In the genomic region with DNA sequence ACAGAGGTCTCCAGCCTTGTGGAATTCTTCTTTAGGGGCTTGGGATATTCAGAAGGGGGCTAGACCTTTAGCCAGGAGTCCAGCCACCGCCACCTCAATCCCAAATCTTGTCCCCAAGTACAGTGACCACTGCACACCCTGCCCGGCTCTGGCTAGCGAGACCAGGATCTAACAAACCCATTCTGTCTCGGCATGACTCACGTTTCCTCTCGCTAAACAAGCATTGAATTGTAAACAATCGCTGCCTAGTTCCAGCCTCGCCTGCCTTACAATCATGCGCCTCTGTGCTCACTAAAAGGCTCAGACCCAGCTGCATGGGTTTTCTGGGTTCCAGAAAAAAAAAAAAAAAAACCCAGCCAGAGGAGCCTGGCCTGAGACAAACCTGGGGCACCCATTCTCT, we compare ENCODE assay signal across 8 mouse cellular contexts. TPM values are rescaled to one million over a fixed set of nuclear protein-coding genes. Genes with fewer than 3 reads are reported as not detected.
DNase-seq lines count a peak whose midpoint lies in the region; ATAC-seq and TF ChIP-seq lines count a peak whose summit lies in the region.

No protein-coding gene starts in this region.

- no peak for TF ChIP-seq CTCF in heart, postnatal 0 days (IDR thresholded peaks at IDR 0.05; ENCODE audit: low read depth)
- TF ChIP-seq CTCF in stomach, postnatal 0 days (IDR thresholded peaks at IDR 0.05; ENCODE audit: low read depth), result no peak

- peak overlapping the region; percentile 74 for H3K27ac ChIP-seq in forebrain, embryonic 10.5 days
- no peak overlapping the region for H3K27ac ChIP-seq in forebrain, embryonic 11.5 days (ENCODE audit: low read depth, low read length)
- 0 out of 2 replicates have a peak overlapping the region, but pooled peaks have one; percentile 19 for H3K27ac ChIP-seq in heart, postnatal 0 days (ENCODE audit: low read depth)
- peak overlapping the region; percentile 75 for H3K27ac ChIP-seq in lung, embryonic 15.5 days
- H3K27ac ChIP-seq in stomach, postnatal 0 days (replicated peaks), result peak overlapping the region; percentile 95

- H3K4me1 ChIP-seq in forebrain, embryonic 10.5 days, result peaks cover 15% of the 10 kb centered on the region
- H3K4me1 ChIP-seq in forebrain, embryonic 11.5 days (replicated peaks; ENCODE audit: control insufficient read depth, insufficient read depth, low read length), result no peaks in the 10 kb centered on the region
- H3K4me1 ChIP-seq in heart, postnatal 0 days (ENCODE audit: control insufficient read depth, insufficient read depth), result no peaks in the 10 kb centered on the region
- peaks cover 20% of the 10 kb centered on the region for H3K4me1 ChIP-seq in lung, embryonic 15.5 days
- peaks cover 6% of the 10 kb centered on the region; the same call in 1 of the 2 replicates for H3K4me1 ChIP-seq in stomach, postnatal 0 days (replicated peaks; ENCODE audit: control insufficient read depth, insufficient read depth)

- H3K4me2 ChIP-seq in forebrain, embryonic 11.5 days (ENCODE audit: low read depth, low read length, severe bottlenecking), result no peak overlapping the region
- H3K4me2 ChIP-seq in heart, postnatal 0 days (ENCODE audit: low read depth, low read length), result no peak overlapping the region
- H3K4me2 ChIP-seq in lung, embryonic 15.5 days, result peak overlapping the region; percentile 28; the same call in 1 of the 2 replicates
- peak overlapping the region; percentile 32; the same call in 1 of the 2 replicates for H3K4me2 ChIP-seq in stomach, postnatal 0 days (replicated peaks; ENCODE audit: low read depth)

- no peak for ATAC-seq in forebrain, embryonic 11.5 days (replicated peaks; ENCODE audit: low FRiP score)
- ATAC-seq in heart, postnatal 0 days (ENCODE audit: insufficient read depth, low read depth), result no peak
- ATAC-seq in lung, embryonic 15.5 days (ENCODE audit: borderline replicate concordance, extremely low read depth, low FRiP score, low TSS enrichment), result peak; percentile 20; the same call in 1 of the 2 replicates
- ATAC-seq in stomach, postnatal 0 days (ENCODE audit: low FRiP score, low TSS enrichment), result peak; percentile 82

- no peaks in the 10 kb centered on the region for H3K9me3 ChIP-seq in forebrain, embryonic 10.5 days
- no peaks in the 10 kb centered on the region; the same call in 1 of the 2 replicates for H3K9me3 ChIP-seq in forebrain, embryonic 11.5 days (ENCODE audit: control insufficient read depth, low read length)
- no peaks in the 10 kb centered on the region for H3K9me3 ChIP-seq in heart, postnatal 0 days (replicated peaks; ENCODE audit: control insufficient read depth, low read length)
- no peaks in the 10 kb centered on the region for H3K9me3 ChIP-seq in lung, embryonic 15.5 days
- no peaks in the 10 kb centered on the region for H3K9me3 ChIP-seq in stomach, postnatal 0 days (ENCODE audit: control insufficient read depth, low read length)

- peaks cover 31% of the 10 kb centered on the region for H3K36me3 ChIP-seq in forebrain, embryonic 10.5 days (replicated peaks)
- H3K36me3 ChIP-seq in forebrain, embryonic 11.5 days (ENCODE audit: control insufficient read depth, insufficient read depth, low read length), result peaks cover 2% of the 10 kb centered on the region; the same call in 1 of the 2 replicates
- peaks cover 14% of the 10 kb centered on the region for H3K36me3 ChIP-seq in heart, postnatal 0 days (replicated peaks; ENCODE audit: control insufficient read depth, insufficient read depth, low read length)
- H3K36me3 ChIP-seq in lung, embryonic 15.5 days, result peaks cover 13% of the 10 kb centered on the region
- H3K36me3 ChIP-seq in stomach, postnatal 0 days (ENCODE audit: control insufficient read depth, insufficient read depth, low read length), result peaks cover 11% of the 10 kb centered on the region; the same call in 1 of the 2 replicates

- H3K9ac ChIP-seq in forebrain, embryonic 11.5 days (ENCODE audit: low read length), result no peak overlapping the region
- H3K9ac ChIP-seq in heart, postnatal 0 days (replicated peaks; ENCODE audit: low read depth, low read length), result no peak overlapping the region
- no peak overlapping the region for H3K9ac ChIP-seq in lung, embryonic 15.5 days
- peak overlapping the region; percentile 38; the same call in 1 of the 2 replicates for H3K9ac ChIP-seq in stomach, postnatal 0 days (ENCODE audit: low read length)

- no peaks in the 10 kb centered on the region for H3K27me3 ChIP-seq in forebrain, embryonic 10.5 days (ENCODE audit: poor library complexity, severe bottlenecking)
- H3K27me3 ChIP-seq in forebrain, embryonic 11.5 days (ENCODE audit: control insufficient read depth, insufficient read depth, low read length), result no peaks in the 10 kb centered on the region
- no peaks in the 10 kb centered on the region for H3K27me3 ChIP-seq in heart, postnatal 0 days (ENCODE audit: control insufficient read depth, insufficient read depth, low read length)
- H3K27me3 ChIP-seq in lung, embryonic 15.5 days, result no peaks in the 10 kb centered on the region
- no peaks in the 10 kb centered on the region for H3K27me3 ChIP-seq in stomach, postnatal 0 days (ENCODE audit: control insufficient read depth, insufficient read depth, low read length)

- DNase-seq in forebrain, embryonic 10.5 days (ENCODE audit: extremely low spot score, low spot score), result no peak
- DNase-seq in forebrain, embryonic 11.5 days (ENCODE audit: low spot score), result no peak
- DNase-seq in 3134 (ENCODE audit: extremely low read depth, insufficient read length, low spot score), result peak; percentile 32
- no peak for DNase-seq in heart, postnatal 0 days (ENCODE audit: low spot score)
- DNase-seq in stomach, postnatal 0 days (ENCODE audit: low spot score), result peak; percentile 82
- DNase-seq in gastrocnemius, postnatal 4 days (ENCODE audit: low spot score in 2 of 2), result no peak
- no peak for DNase-seq in spleen, postnatal 10 days (ENCODE audit: low spot score in 2 of 2)

- no peak overlapping the region for H3K4me3 ChIP-seq in forebrain, embryonic 10.5 days
- H3K4me3 ChIP-seq in forebrain, embryonic 11.5 days (ENCODE audit: low read depth, low read length), result no peak overlapping the region
- H3K4me3 ChIP-seq in heart, postnatal 0 days (ENCODE audit: low read depth, low read length), result no peak overlapping the region
- no peak overlapping the region for H3K4me3 ChIP-seq in lung, embryonic 15.5 days
- no peak overlapping the region for H3K4me3 ChIP-seq in stomach, postnatal 0 days (ENCODE audit: low read depth, low read length)

- 62% methylated on average over 9 of the region's 9 CpGs for WGBS in forebrain, embryonic 10.5 days
- WGBS in forebrain, embryonic 11.5 days, result 55% methylated on average over 9 of the region's 9 CpGs
- WGBS in heart, postnatal 0 days, result 53% methylated on average over 9 of the region's 9 CpGs
- WGBS in lung, embryonic 15.5 days, result 14% methylated on average over 9 of the region's 9 CpGs
- WGBS in stomach, postnatal 0 days, result 12% methylated on average over 9 of the region's 9 CpGs

- no peak for TF ChIP-seq EP300 in heart, postnatal 0 days (IDR thresholded peaks at IDR 0.05; ENCODE audit: low read depth)
- no peak for TF ChIP-seq EP300 in stomach, postnatal 0 days (optimal IDR thresholded peaks at IDR 0.05)

RNA-seq across cellular contexts. Expression of gene Arl2bp, which starts 12.2 kb away (rescaled TPM):
- 209 and 223 TPM in 2 replicates for polyA plus RNA-seq in forebrain, embryonic 10.5 days (2016; fragmentation: Nextera tagmentation; extraction: Ambion mirVana)
- polyA plus RNA-seq in forebrain, embryonic 11.5 days (2014; fragmentation: Nextera tagmentation; extraction: Ambion mirVana), result 82.3 and 89.1 TPM in 2 replicates
- total RNA-seq in heart, postnatal 0 days (2014; rRNA removed; ENCODE audit: low replicate concordance), result 160 and 223 TPM in 2 replicates
- polyA plus RNA-seq in heart, postnatal 0 days (2015; fragmentation: Nextera tagmentation; extraction: Ambion mirVana), result 110 and 125 TPM in 2 replicates
- polyA plus RNA-seq in lung, embryonic 15.5 days (2015; fragmentation: Nextera tagmentation; extraction: Ambion mirVana), result 147 TPM in 2 replicates
- 91.2 and 94.2 TPM in 2 replicates for polyA plus RNA-seq in stomach, postnatal 0 days (2015; fragmentation: Nextera tagmentation; extraction: Ambion mirVana)
- 10 to 100 TPM; 70.9 to 77.7 TPM for total RNA-seq in gastrocnemius, postnatal 4 days (2021)

RNA-seq across cellular contexts. Expression of gene Pllp, which starts 17.5 kb away (rescaled TPM):
- polyA plus RNA-seq in forebrain, embryonic 10.5 days (2016; fragmentation: Nextera tagmentation; extraction: Ambion mirVana), result 0.20 and 0.27 TPM in 2 replicates
- 0.60 and 0.96 TPM in 2 replicates for polyA plus RNA-seq in forebrain, embryonic 11.5 days (2014; fragmentation: Nextera tagmentation; extraction: Ambion mirVana)
- 1.7 and 5.0 TPM in 2 replicates for total RNA-seq in heart, postnatal 0 days (2014; rRNA removed; ENCODE audit: low replicate concordance)
- 0.21 and 0.36 TPM in 2 replicates for polyA plus RNA-seq in heart, postnatal 0 days (2015; fragmentation: Nextera tagmentation; extraction: Ambion mirVana)
- 3.5 and 3.6 TPM in 2 replicates for polyA plus RNA-seq in lung, embryonic 15.5 days (2015; fragmentation: Nextera tagmentation; extraction: Ambion mirVana)
- 164 and 188 TPM in 2 replicates for polyA plus RNA-seq in stomach, postnatal 0 days (2015; fragmentation: Nextera tagmentation; extraction: Ambion mirVana)
- 1 to 10 TPM; 7.1 TPM for total RNA-seq in gastrocnemius, postnatal 4 days (2021)

Comparison
In these comparisons a context has a peak if more than half of its experiments do, and no peak if none do; other contexts are left out.
1. DNase-seq: peak in 3134 (single experiment) and stomach, postnatal 0 days (single experiment); none in forebrain, embryonic 10.5 days (single experiment), forebrain, embryonic 11.5 days (single experiment), heart, postnatal 0 days (single experiment), gastrocnemius, postnatal 4 days (0 of 2) and spleen, postnatal 10 days (0 of 2).
2. ATAC-seq: peak in lung, embryonic 15.5 days (single experiment) and stomach, postnatal 0 days (single experiment); none in forebrain, embryonic 11.5 days (single experiment) and heart, postnatal 0 days (single experiment).
3. H3K4me2 ChIP-seq: peak in lung, embryonic 15.5 days (single experiment) and stomach, postnatal 0 days (single experiment); none in forebrain, embryonic 11.5 days (single experiment) and heart, postnatal 0 days (single experiment).
4. RNA of gene Pllp, which starts 17.5 kb away (polyA plus RNA-seq): 164 to 188 TPM in stomach, postnatal 0 days; 3.5 to 3.6 TPM in lung, embryonic 15.5 days, 0.60 to 0.96 TPM in forebrain, embryonic 11.5 days, 0.21 to 0.36 TPM in heart, postnatal 0 days and 0.20 to 0.27 TPM in forebrain, embryonic 10.5 days; every median in the first group is over 10 times any median in the second.